Mouse (Mus musculus) testis, adult 2 months (tissue): ENCODE data around the gene Tbc1d14.

Experiments
- CTCF ChIP-seq: fragments of 200-500 bp; IDR thresholded peaks from 2 replicates; pipeline ENCODE4 v1.5.1; 2012; ENCODE audit warnings: low read depth, mild to moderate bottlenecking, inconsistent platforms, low read length, moderate library complexity; ENCODE audit not compliant: control insufficient read depth, insufficient read depth, insufficient replicate concordance
- POLR2A ChIP-seq: fragments of 200-500 bp; IDR thresholded peaks from 2 replicates; pipeline ENCODE4 v1.6.1; 2012; ENCODE audit warnings: low read depth, mild to moderate bottlenecking, inconsistent platforms, low read length, moderate library complexity; ENCODE audit not compliant: control insufficient read depth

- TF ChIP-seq CTCF: no peak
- TF ChIP-seq POLR2A: no peak
Observed at GRCm38 (mm10) chr5:36571371-36571770, 21.7 kb downstream of the Tbc1d14 start.
